Mouse (Mus musculus): ENCODE results near the gene Pim1. TPM values are rescaled to one million over a fixed set of nuclear protein-coding genes. Genes with fewer than 3 reads are reported as not detected.
"Not testable (repeated sequence)": the region's sequence is repeated elsewhere in the genome, so short reads cannot be mapped to it uniquely, and the experiment has no call there.

The Pim1 gene
- polyA plus RNA-seq (2015; fragmentation: Nextera tagmentation; extraction: Ambion mirVana) = 16.1 and 17.4 TPM in 2 replicates

- Histone ChIP-seq H3K27ac (peak within 1 kb of the TSS; percentile 96), H3K4me3 (peak within 1 kb of the TSS; percentile 91), H3K27me3 (no peaks in the 10 kb centered on the region), H3K4me2 (peak within 1 kb of the TSS; percentile 78), H3K36me3 (peaks cover 14% of the 10 kb centered on the region), H3K4me1 (peaks cover 27% of the 10 kb centered on the region), H3K9me3 (no peaks in the 10 kb centered on the region), H3K9ac (peak within 1 kb of the TSS; percentile 94)
- under 1% methylated on average over 99 of the region's 99 CpGs for WGBS
- ATAC-seq (ENCODE audit: insufficient number of reproducible peaks, insufficient read depth, low FRiP score, low TSS enrichment, low read depth) = peak; percentile 73
Observed at GRCm38 (mm10) chr17:29490713-29491581, at the start of gene Pim1. Pim1 (plus strand) TSS chr17:29490753.

- no peaks in the 10 kb centered on the region for H3K36me3 ChIP-seq
- peaks cover 29% of the 10 kb centered on the region for H3K4me1 ChIP-seq
- H3K4me3 ChIP-seq = no peak overlapping the region
- no peak overlapping the region for H3K27ac ChIP-seq
- H3K9ac ChIP-seq = no peak overlapping the region
- no peak for ATAC-seq (ENCODE audit: insufficient number of reproducible peaks, insufficient read depth, low FRiP score, low TSS enrichment, low read depth)
- no peak overlapping the region for H3K4me2 ChIP-seq
- no peaks in the 10 kb centered on the region for H3K27me3 ChIP-seq
- no peaks in the 10 kb centered on the region for H3K9me3 ChIP-seq
- WGBS = 73% methylated on average over 4 of the region's 4 CpGs
Observed at GRCm38 (mm10) chr17:29441562-29441961, 49.0 kb upstream of the Pim1 start.

DNA sequence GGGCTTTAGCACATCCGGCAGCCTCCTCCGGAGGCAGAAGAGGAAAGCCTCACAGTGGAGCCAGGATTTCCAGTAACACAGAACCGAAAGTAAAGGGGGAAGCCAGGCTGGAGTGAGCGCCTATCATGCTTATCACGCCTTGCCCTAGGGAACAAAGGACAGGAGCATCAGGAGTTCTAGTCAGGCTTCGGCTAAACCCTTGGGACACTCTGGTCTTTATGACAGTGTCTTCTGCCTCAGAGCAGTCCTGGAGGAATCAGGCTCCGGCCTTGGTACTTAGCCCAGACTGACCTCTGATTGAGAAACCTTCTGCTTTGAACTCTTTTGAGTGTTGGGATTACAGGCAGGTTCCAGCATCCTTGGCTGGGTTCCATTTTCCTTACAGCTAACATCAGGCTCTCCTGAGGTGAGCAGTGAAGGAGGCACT, 48.4 kb upstream of the Pim1 start:
- H3K36me3 ChIP-seq = no peaks in the 10 kb centered on the region
- peaks cover 23% of the 10 kb centered on the region for H3K4me1 ChIP-seq
- H3K9me3 ChIP-seq = no peaks in the 10 kb centered on the region
- H3K4me2 ChIP-seq = no peak overlapping the region
- H3K27me3 ChIP-seq = no peaks in the 10 kb centered on the region
- no peak overlapping the region for H3K9ac ChIP-seq
- no peak for ATAC-seq (ENCODE audit: insufficient number of reproducible peaks, insufficient read depth, low FRiP score, low TSS enrichment, low read depth)
- no peak overlapping the region; the same call in 1 of the 2 replicates for H3K27ac ChIP-seq
- no peak overlapping the region for H3K4me3 ChIP-seq
- 59% methylated on average over 7 of the region's 7 CpGs for WGBS

- peaks cover 12% of the 10 kb centered on the region for H3K4me1 ChIP-seq
- WGBS = 74% methylated on average over 4 of the region's 4 CpGs
- no peak overlapping the region for H3K9ac ChIP-seq
- no peak overlapping the region for H3K4me2 ChIP-seq
- ATAC-seq (ENCODE audit: insufficient number of reproducible peaks, insufficient read depth, low FRiP score, low TSS enrichment, low read depth) = no peak
- H3K36me3 ChIP-seq = no peaks in the 10 kb centered on the region
- H3K9me3 ChIP-seq = no peaks in the 10 kb centered on the region
- no peak overlapping the region for H3K4me3 ChIP-seq
- no peak overlapping the region for H3K27ac ChIP-seq
- no peaks in the 10 kb centered on the region for H3K27me3 ChIP-seq
Observed at GRCm38 (mm10) chr17:29443724-29444123, 46.8 kb upstream of the Pim1 start.

DNA sequence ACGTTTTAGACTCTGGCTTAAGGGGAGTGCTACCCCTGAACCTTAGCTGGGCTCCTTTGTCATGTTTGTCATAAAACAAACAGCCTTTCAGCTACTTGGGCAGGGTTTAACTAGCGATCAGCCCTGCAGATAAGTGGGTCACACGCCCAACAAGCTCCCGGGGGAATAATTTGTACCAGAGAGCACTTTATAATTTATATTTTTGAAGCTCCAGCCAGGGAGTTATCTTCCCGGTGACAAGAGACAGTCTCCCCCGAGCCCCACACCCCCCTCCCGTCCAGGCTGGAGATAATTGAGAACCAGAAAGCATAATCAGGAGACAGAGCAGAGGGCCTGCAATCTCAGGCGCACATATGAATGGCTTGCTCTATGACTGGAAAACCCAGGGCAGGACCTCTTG, 45.5 kb upstream of the Pim1 start:
- H3K27ac ChIP-seq = 0 out of 2 replicates have a peak overlapping the region, but pooled peaks have one; percentile 9
- H3K4me2 ChIP-seq = no peak overlapping the region
- H3K4me1 ChIP-seq = peaks cover 12% of the 10 kb centered on the region
- no peak overlapping the region for H3K9ac ChIP-seq
- H3K4me3 ChIP-seq = no peak overlapping the region
- 21% methylated on average over 8 of the region's 8 CpGs for WGBS
- H3K9me3 ChIP-seq = no peaks in the 10 kb centered on the region
- H3K27me3 ChIP-seq = no peaks in the 10 kb centered on the region
- no peaks in the 10 kb centered on the region for H3K36me3 ChIP-seq
- ATAC-seq (ENCODE audit: insufficient number of reproducible peaks, insufficient read depth, low FRiP score, low TSS enrichment, low read depth) = no peak

GRCm38 (mm10) chr17:29447323-29447722, 43.2 kb upstream of the Pim1 start:
- Histone ChIP-seq H3K4me2 (no peak overlapping the region), H3K4me1 (peaks cover 23% of the 10 kb centered on the region), H3K36me3 (no peaks in the 10 kb centered on the region), H3K9ac (no peak overlapping the region), H3K9me3 (no peaks in the 10 kb centered on the region), H3K4me3 (no peak overlapping the region), H3K27ac (no peak overlapping the region), H3K27me3 (no peaks in the 10 kb centered on the region)
- no peak for ATAC-seq (ENCODE audit: insufficient number of reproducible peaks, insufficient read depth, low FRiP score, low TSS enrichment, low read depth)
- 47% methylated on average over 3 of the region's 3 CpGs for WGBS

- no peak overlapping the region for H3K9ac ChIP-seq
- WGBS = 38% methylated on average over 8 of the region's 8 CpGs
Observed at GRCm38 (mm10) chr17:29448055-29448454, 42.5 kb upstream of the Pim1 start.

DNA sequence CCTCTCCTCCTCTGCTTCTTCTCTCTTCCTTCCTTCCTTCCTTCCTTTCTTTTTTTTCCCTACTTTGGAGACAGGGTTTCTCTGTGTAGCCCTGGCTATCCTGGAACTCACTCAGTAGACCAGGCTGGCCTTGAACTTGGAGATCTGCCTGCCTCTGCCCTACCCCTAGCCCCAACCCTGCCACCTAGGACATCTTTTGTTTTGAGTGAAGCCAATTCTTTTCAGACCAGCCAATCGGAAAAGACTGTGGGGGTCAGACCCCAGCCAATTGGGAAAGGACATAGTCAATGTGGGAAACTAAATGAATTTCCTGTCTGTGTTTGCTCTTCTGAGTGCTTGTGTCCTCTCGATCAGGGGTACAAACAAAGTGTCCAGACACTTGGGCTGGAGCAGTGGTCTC, 42.0 kb upstream of the Pim1 start:
- no peaks in the 10 kb centered on the region for H3K36me3 ChIP-seq
- peaks cover 23% of the 10 kb centered on the region for H3K4me1 ChIP-seq
- H3K9ac ChIP-seq = no peak overlapping the region
- H3K27ac ChIP-seq = no peak overlapping the region
- no peak for ATAC-seq (ENCODE audit: insufficient number of reproducible peaks, insufficient read depth, low FRiP score, low TSS enrichment, low read depth)
- no peak overlapping the region for H3K4me2 ChIP-seq
- H3K27me3 ChIP-seq = no peaks in the 10 kb centered on the region
- H3K4me3 ChIP-seq = no peak overlapping the region
- 58% methylated on average over 2 of the region's 2 CpGs for WGBS
- H3K9me3 ChIP-seq = no peaks in the 10 kb centered on the region

More at GRCm38 (mm10) chr17:29448055-29448454, 42.5 kb upstream of the Pim1 start:
- Histone ChIP-seq H3K4me3 (no peak overlapping the region), H3K27ac (0 out of 2 replicates have a peak overlapping the region, but pooled peaks have one; percentile 22), H3K4me2 (no peak overlapping the region), H3K27me3 (no peaks in the 10 kb centered on the region), H3K9me3 (no peaks in the 10 kb centered on the region), H3K4me1 (peaks cover 23% of the 10 kb centered on the region), H3K36me3 (no peaks in the 10 kb centered on the region)
- ATAC-seq (ENCODE audit: insufficient number of reproducible peaks, insufficient read depth, low FRiP score, low TSS enrichment, low read depth) = no peak

GRCm38 (mm10) chr17:29450899-29451840, 39.4 kb upstream of the Pim1 start:
- peak overlapping the region; percentile 16 for H3K4me3 ChIP-seq
- no peaks in the 10 kb centered on the region for H3K27me3 ChIP-seq
- peak overlapping the region; percentile 78 for H3K27ac ChIP-seq
- WGBS = 7% methylated on average over 34 of the region's 34 CpGs
- peak overlapping the region; percentile 52 for H3K4me2 ChIP-seq
- no peak for ATAC-seq (ENCODE audit: insufficient number of reproducible peaks, insufficient read depth, low FRiP score, low TSS enrichment, low read depth)
- no peaks in the 10 kb centered on the region for H3K9me3 ChIP-seq
- H3K36me3 ChIP-seq = no peaks in the 10 kb centered on the region
- H3K9ac ChIP-seq = peak overlapping the region; percentile 49
- peaks cover 15% of the 10 kb centered on the region for H3K4me1 ChIP-seq

- Histone ChIP-seq H3K4me2 (peak overlapping the region; percentile 52), H3K27me3 (no peaks in the 10 kb centered on the region), H3K27ac (no peak overlapping the region), H3K9ac (no peak overlapping the region), H3K9me3 (no peaks in the 10 kb centered on the region), H3K36me3 (no peaks in the 10 kb centered on the region), H3K4me3 (no peak overlapping the region), H3K4me1 (peaks cover 19% of the 10 kb centered on the region)
- no peak for ATAC-seq (ENCODE audit: insufficient number of reproducible peaks, insufficient read depth, low FRiP score, low TSS enrichment, low read depth)
- WGBS = 32% methylated on average over 8 of the region's 8 CpGs
Observed at GRCm38 (mm10) chr17:29451841-29452210, 38.7 kb upstream of the Pim1 start.

- H3K4me1 ChIP-seq = peaks cover 42% of the 10 kb centered on the region
- ATAC-seq (ENCODE audit: insufficient number of reproducible peaks, insufficient read depth, low FRiP score, low TSS enrichment, low read depth); H3K36me3 ChIP-seq; H3K4me3 ChIP-seq; H3K27me3 ChIP-seq; H3K9me3 ChIP-seq; H3K9ac ChIP-seq; H3K4me2 ChIP-seq; H3K27ac ChIP-seq: not testable (repeated sequence)
- WGBS = 94% methylated on average over 3 of the region's 3 CpGs
Observed at GRCm38 (mm10) chr17:29454119-29454518, 36.4 kb upstream of the Pim1 start.
